Mouse (Mus musculus) cerebellum, adult 2 months (tissue): ENCODE data around the gene Crtac1.

ENCODE experiments used
- CTCF ChIP-seq: fragments of 200-500 bp; IDR thresholded peaks from 2 replicates; pipeline ENCODE4 v1.5.1; 2011; ENCODE audit warnings: low read depth, mild to moderate bottlenecking, control low read depth, low read length, moderate library complexity, borderline replicate concordance; ENCODE audit not compliant: insufficient read depth
- POLR2A ChIP-seq: fragments of 200-500 bp; IDR thresholded peaks from 2 replicates; pipeline ENCODE4 v1.6.1; 2011; ENCODE audit warnings: low read length, control low read depth, borderline replicate concordance; ENCODE audit not compliant: insufficient read depth

- TF ChIP-seq CTCF (peak; percentile 31; the same call in 1 of the 2 replicates), POLR2A (no peak)
Observed at GRCm38 (mm10) chr19:42440089-42440488, 8.5 kb upstream of the Crtac1 start.
